Mouse (Mus musculus) spleen, postnatal 14 days (tissue): ENCODE data around the gene Zfp618.

Experiments
- DNase-seq, 2 experiments: peaks; one replicate each; pipeline ENCODE4 v3.0.0; 2021 to 2022; ENCODE audit warnings: low spot score in 2 of 2

Zfp618 gene

DNA sequence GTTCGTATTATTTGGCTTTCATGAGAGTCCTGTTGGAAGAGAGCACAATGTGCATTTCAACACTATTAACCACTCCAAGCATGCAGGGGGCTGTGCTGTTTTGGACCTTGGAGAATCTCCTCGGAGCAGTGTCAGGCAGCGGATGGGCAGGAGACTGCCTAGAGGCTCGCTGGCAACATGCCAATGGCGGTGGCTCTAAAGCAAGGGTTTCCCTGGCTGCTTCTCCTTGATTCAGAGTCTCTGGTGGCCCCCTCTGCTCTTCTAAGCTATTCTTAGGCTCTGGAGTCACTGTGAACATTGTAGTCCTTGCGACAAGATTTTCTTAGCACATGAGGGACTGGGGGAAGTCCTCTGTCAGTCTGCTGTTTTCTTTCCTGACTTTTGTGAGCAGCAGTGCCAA lies 33.5 kb downstream of the Zfp618 start:
- no peak for DNase-seq

DNA sequence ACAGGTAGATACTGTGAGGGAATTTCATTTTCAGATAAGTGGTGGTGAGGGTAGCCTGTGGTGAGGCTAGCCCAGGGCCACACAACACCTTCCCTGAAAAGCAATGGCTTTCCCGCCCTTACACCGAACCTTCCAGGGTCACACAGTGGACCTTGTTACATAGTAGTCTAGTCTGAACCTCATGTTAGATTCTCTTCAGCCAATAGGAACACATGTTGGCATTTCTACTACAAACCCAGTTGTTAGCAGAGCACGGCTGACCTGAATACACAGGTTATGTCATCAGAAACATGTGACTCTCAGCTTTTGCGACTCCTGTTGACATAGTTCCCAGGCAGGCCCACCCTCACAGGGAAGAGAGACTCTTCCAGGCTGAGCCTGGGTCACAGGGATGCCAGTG lies 33.9 kb downstream of the Zfp618 start:
- DNase-seq, result no peak

DNA sequence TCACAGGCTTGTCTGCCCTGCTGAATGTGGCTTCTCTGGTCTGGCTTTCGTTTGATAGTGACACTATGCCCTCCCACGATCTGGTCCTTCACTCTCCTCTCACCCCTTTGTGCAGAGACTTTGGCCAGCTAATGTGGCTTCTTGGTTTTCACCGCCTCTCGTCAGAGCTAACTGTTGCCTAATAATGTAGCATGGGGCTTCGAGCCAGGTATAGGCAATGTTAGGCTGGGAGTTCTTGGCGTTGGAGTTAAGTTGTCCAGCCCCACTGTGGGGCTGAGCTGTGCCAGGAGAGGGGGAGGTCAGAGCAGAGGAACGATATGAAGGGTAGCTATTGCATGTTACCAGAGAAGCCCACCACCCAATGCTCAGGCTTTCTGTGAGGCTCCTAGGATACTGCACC lies 34.5 kb downstream of the Zfp618 start:
- no peak for DNase-seq

DNA sequence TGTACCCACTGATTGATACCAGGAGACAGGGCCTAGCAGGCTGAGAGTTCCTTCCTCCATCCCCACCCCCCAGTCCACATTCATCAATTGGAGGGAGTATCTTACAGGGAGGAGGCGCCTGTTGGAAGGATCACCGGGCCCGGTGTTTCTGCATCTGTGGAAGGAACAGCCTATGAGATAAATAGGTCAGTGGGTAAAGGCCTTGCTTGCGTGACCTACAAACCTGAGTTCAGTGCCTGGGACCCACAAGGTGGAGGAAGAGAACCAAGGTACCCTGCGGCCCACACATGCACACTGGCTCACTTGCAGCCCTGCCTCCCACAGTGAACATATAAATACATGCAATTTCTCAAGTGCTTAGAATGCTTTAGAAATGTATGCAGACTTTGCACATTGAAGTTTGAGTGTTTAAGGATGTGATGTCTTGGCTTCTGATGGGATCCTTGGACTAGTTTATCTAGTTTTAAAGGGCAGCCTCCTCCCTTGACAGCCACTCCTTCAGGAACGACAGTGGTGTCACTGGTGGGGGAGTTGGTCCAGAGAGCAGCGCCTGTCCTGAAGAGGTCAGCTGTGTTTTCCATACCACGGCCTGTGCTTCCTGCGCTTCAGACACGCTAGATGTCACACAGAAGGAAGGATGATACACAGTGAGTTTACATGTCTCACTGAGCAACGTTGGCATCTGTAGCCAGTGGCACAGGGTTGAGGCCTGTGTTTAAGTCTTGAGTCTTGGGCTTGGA lies 35.1 kb downstream of the Zfp618 start:
- DNase-seq, result no peak

DNA sequence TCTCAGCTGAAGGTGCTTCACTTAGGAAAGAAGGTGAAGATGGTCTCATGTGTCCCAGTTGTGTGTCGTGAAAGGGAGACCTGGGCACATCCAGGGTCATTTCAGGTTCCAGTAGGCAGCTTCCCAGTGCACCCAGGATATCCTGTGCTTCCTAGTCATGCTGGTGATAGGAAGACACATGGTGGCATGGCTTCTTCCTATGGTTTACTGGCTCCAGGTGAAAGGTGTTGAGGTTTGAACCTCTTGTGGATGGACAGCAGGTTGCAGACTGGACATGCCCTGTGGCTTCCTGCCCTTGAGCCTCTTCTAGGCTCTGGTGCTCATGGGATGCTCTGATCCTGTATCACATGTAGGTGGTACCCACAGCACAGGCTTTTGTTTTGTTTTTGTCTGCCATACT lies 37.0 kb downstream of the Zfp618 start:
- no peak for DNase-seq

DNA sequence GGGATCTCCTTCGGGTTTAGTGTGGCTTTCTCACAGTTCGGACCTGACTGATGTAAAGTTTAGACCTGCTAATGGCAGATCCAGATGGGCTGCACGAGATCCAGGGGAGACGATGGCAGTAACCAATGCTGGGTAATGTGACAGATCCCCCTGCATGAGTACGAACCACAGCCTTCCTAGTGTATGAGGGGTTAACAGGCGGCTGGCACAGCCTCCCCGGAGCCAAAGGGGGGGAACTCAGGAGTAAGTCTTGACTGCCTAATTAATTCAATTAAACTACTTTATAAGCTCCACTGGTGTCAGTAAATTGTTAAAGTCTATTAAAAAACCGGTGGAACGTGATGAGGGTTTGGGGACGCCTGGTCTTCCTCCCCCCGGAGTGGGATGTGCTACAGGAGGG lies 39.1 kb downstream of the Zfp618 start:
- DNase-seq, result no peak

DNA sequence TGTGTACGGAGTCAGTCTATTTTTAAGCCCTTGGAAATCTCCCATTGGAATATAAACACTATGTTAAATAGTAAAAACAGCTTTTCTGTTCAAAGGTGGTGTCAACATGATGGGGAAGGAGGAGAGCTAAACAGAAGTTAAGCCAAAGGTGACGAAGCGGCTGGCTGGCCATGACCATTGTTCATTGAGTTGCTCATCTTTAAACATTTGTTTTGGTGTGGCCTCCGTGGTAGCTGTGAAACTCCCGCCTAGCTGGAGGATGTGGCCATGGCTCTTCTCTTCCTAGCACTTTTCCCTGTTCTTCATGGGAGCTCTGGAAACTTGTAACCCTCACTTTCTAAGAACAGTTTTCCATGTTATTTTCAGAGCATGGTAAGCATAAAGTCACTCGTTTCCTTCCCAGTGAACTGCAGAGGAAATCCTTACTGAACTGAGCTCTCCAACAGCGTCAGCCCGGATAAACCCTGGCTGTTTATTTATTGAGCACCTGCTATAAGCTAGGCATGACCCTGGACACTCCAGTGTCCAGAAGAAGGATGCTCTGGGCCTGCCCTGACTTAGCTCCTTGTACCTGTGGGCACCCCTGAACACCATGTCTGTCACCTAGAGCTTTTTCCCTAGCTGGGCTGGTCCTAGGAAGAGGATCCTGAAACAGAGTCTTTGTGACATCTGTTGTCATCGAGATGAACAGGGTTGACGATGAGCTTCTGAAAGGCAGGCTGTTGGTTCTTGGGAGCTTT lies 40.2 kb downstream of the Zfp618 start:
- DNase-seq, result no peak

DNA sequence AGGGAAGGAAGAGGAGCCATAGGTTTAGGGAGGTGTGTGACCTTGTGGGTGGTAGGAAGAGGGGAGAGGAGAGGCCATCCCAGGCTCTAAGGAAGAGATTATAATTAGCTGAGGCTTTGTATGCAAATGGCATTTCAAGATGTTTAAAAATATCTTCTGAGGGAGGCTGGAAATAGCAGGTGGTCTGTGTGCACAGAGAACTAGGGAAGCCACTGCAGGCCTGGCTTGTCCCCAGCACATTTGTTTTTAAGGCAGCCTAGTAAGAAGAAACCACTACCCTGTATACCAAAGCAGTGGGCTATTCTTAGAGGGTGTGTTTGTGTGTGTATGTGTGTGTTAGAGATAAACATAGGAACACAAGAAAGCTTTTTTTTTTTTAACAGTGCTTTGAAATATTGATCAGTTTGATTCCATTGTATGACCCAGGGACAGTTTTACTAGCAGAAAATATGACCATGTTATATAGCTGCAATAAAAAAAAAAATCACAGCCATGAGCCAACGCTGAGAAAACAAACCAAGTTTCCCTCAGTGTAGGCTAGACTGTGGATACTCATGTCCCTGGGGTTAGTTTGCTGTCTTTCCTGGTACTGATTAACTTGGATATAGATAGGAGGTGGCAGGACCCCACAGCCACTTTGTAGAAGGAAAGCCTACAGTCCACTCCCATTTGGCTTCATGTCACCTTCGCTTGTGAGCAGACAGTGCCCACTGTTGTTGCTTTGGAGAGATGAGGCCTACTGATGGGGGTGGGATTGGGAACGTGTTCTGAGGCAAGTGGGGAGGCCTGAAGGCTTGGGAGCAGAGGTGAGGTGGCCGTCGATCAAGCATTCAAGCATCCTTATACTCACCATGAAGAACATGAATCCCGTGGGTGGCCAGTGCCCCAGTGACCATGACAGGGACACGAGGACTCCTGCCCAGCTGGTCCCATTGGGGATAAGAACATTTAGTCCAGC lies 41.1 kb downstream of the Zfp618 start:
- no peak for DNase-seq

DNA sequence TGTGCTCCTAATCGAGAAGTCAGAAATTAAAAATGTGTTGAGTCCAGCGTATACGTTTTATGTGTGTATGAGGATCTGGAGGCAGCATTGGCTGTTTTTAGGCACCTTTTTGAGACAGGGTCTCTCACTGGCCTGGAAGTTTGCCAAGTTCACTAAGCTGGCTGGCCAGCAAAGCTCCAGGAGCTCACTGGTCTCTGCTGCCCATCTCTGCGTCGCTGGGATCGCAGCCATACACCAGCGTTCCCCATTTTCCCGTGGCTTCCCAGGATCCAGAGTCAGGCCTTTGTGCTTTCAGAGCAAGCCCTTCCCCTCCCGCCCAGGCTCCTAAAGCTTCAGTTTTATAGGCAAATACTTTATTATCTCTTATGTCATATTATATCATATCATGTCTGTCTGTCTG lies 42.8 kb downstream of the Zfp618 start:
- DNase-seq, result no peak

DNA sequence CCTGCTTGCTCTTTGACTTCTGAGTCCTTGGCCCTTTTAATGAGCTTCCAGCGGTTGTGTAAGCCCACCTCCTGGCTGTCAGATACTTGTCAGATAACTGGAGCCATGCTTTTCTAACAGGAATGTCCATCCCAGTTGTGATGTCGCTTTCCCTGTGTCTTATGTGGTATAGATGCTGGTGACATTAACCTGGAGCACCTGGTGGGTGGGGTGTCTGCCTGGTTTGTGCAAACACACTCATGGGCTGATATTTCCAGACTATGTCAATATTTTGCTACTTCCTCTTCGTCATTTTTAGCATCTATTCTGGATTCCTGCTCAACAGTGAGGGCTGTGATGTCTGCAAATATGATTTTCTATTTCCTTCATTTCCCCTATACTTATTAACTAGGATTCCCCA lies 43.4 kb downstream of the Zfp618 start:
- no peak for DNase-seq

DNA sequence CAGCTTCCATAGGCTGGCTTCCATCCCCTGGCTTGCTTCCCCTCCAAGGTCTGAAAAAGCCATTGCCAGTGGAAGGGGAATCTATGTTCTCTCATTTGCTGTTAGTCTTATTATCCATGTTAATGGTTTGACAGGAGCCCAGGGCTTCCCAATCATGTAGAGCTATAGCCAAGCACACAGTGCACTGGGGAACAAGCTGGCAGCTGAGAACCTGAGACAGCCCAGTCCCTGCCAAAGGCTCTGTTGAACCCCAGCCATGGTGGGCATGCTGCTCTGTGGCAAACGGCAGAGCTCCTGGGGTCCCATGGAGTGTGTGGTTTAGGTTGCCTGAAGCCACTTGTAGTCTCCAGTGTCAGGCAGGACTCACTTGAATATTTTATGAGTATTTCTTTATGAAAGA lies 44.4 kb downstream of the Zfp618 start:
- no peak for DNase-seq

DNA sequence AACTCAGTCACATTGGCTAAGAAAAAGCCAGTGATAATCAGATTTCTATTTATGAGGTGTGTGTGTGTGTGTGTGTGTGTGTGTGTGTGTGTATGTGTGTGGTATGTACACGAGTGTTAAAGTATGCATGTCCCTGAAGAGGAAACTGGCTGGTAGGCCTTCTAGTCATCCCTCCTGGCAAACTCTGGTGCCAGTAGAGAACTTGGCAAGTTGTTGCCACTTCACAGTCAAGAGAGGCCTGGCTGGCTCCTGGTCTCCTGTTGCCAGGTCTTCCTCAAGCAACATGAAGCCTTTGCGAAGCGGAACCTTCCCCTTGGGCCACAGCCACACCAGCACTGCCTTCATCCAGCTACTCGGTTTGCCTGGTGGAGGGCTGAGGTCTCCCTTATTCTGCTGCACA lies 44.9 kb downstream of the Zfp618 start:
- DNase-seq, result no peak

DNA sequence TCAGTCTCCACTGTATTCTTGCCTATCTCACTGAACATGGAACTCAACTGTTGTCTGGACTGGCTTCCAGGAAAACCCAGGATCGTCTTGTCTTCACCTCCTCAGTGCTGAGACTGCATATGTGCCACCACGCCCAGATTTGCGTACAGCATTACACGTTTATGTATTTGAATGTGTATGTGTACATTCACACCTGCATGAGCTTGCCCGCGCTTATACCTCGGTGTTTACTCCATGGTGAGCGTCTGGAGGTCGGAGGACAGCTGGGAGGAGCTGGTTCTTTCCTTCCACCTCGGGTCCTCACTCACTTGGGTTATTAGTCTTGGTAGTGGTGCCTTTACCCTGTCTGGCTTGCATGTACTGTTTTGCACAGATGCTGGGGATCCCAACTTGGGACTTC lies 53.2 kb downstream of the Zfp618 start:
- no peak for DNase-seq

DNA sequence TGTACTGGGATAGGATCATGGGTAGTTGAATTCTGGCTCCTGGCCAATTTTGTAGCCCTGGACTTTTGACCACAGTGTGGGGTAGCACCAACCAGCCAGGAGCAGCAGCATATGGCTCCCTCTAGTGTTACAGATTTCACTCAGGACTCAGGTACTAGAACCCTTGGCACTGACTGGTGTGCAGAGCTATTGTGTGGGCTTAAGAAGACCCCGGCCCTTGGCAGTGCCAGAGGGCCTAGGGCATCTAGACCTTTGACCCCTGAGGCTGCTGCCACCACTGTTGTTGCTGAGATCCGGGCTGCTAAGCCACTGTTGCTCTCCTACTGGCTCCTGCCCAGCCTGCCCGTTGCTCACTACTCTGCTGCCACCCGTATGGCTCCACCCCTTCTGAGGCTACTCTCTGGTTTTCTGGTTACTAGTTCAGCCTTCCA lies 54.1 kb downstream of the Zfp618 start:
- DNase-seq, result no peak

DNA sequence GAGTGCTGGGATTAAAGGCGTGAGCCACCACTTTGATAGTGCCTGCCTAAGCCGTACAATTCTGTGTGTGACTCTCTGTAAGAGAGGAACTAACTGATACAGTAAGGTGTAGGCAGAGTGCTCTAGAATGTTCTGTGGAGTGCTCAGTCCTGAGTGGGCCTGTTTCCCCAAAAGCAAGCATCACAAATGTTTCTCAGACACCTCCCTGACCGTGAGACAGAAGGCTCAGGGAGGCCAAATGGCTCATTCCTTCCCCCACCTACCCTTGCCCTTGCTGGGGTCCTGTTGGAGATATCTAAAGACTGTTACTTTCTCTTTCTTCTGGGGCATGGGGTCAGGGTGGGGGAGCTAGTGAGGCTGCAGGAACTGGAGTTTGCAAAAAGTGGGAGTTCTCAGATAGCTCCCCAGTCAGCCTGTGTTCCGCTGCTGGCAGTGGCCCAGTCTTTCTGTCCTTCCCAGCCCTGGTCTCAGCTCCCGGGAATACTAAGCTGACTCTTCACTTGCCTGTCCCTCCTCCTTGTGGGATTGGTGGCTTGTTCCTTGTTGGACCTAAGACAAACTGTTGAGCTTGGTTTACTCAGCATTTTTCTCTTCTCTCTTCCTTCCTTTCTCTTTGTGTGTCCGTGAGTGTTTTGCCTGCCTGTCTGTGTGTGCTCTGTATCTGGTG lies 55.8 kb downstream of the Zfp618 start:
- DNase-seq, result no peak

DNA sequence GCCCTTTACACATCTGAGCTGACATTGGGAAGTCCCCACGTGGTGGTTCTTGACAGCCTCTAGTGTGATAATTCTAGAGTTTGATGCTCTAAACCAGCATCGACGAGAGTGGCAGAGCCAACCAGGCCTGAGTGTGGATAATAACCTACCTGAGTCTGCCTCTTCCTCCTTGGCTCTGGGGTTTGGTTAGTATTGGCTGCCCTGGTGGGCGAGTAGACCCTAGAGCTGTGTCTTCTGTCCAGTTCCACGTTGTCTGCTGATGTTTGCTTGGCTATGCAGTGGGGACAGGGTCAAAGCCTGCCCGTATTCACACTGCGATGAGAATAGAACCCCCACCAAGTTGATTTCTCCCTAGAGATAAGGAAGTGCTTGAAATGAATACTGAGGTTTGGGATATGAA lies 58.1 kb downstream of the Zfp618 start:
- no peak for DNase-seq

DNA sequence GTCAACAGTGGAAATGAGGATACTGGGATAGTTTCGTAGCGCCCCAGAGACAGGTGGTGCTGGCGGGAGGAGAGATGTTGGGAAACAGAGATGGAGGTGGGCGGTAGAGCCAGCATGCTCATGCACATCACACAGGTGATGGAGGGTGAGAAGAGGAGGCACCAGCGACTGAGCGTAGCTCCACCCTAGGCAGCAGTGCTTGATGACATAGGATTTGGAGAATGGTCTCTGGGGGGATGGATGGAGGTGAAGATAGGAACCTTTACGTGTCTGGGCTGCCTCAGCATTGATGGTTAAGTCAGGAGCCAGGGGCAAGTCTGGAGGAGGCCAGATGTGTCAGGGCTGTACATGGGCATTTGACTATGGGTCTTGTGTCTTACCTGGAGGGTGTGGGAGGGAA lies 58.7 kb downstream of the Zfp618 start:
- no peak for DNase-seq

DNA sequence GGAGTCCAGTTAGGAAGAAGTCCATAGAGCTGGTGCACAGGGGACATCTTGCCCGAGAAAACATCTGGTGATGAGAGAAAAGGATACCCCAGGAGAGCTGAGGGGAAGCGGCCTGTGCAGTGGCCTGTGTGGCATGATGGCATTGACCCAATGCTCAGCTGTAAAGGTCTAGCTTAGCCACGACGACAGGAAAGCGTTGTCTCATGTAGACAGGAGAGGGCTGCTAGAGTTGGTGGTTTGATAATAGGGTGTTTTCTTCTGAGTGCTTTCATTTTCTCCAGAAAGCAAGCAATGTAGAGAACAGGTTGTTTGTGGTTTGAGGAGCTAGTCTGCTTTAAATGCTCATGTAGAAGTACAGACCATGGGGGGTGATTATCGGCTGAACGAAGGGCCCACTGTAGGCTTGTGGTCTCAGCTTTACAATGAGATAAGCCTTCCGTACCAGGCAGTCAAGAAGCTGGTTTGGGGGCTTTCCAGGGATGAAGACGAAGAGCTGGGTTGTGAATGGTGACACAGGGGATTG lies 59.4 kb downstream of the Zfp618 start:
- DNase-seq, result no peak

DNA sequence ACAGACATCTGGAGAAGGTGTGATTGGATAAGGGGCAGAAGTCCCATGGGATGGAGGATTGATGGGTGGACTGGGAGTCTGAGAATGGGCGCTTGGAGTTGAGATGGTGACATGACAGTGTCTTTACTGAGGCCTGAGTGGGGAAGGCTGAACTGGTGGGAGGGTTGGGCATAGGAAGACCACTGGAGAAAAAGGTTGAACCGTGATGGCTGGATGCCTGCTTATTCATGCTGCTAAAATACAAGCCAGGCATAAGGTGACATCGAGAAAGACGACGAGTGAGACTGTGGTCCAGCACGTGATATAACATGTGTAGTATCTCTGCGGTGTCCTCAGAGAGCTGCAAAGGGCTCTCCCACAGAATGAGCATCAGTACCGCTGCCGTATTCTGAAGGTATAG lies 59.9 kb downstream of the Zfp618 start:
- DNase-seq, result no peak

DNA sequence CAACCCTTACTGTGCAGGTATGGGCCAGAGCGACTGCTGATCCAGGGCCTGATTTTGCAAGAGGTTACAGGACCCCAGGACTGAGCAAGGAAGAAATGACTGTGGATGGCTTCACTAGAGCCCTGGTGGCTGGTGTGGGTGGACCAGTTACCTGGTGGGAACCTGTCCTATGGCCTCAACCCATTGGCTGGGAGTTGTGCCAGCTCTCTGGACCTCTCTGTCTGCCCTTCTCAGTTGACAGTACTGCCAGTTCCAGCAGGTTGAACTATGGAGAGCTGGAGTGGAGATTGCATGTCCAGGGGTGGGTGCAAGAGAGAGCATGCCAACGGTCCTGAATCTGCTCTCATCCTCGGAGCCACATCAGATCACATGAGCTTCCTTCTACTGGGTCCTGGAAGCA lies 60.9 kb downstream of the Zfp618 start:
- DNase-seq, result no peak

DNA sequence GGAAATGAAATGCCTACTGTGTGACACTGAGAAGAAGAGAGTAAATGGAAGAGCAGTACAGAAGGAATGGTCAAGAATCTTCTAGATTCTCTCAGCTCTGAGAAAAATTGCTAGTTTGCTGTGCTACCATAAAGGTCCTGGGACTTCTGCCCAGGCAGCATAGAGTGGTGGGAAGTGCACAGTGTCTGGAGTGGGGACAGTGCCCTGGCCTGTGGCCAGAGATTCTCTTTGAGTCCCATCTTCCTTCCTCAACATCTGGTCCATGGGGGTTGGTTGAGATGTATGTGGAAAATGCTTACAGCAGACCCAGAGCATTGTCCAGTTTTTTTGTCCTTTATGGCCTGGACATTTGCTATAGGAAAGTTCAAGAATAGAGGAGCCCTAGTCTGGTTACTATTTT lies 62.1 kb downstream of the Zfp618 start:
- DNase-seq, result no peak

DNA sequence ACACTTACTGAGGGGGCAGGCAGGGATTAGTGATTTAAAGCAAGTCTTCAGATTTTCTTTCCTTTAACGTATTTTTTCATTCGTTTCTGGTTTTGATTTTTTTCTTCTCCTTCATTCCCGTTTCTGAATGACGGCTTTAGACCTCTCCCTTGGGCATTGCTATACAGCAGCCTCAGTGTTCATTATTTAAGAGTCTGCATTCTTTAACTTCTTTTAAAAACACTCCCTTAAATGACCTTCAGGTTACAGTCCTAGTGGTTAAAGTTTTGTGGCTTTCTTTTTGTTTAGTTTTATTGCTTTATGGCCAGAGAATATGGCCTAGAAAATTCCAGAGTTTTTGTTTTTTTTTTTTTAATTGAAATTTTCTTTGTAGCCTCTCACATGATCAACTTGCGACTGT lies 64.8 kb downstream of the Zfp618 start:
- no peak for DNase-seq
